Mouse (Mus musculus) G1E (cell line): ENCODE measurements around the gene Slc16a8. TPM values are rescaled to one million over a fixed set of nuclear protein-coding genes. Genes with fewer than 3 reads are reported as not detected.
A peak's percentile ranks its signal among the peaks of the same experiment; 100 is the strongest.

Source experiments
- ATAC-seq: 2 replicates; pipeline ENCODE4 v1.8.0; 2016; ENCODE audit warnings: mild to moderate bottlenecking; ENCODE audit not compliant: insufficient number of reproducible peaks, poor library complexity, low FRiP score, severe bottlenecking; ENCODE audit errors: extremely low read depth
- DNase-seq: peaks from one replicate; pipeline ENCODE4 v3.0.0; 2012; ENCODE audit warnings: low spot score
- H3K27me3 ChIP-seq: 2 replicates; pipeline ENCODE4 v1.6.1; 2012; ENCODE audit warnings: mild to moderate bottlenecking, low read length, inconsistent platforms; ENCODE audit not compliant: insufficient read depth
- H3K36me3 ChIP-seq: replicated peaks from 2 replicates; pipeline ENCODE3; 2012; ENCODE audit warnings: mild to moderate bottlenecking, inconsistent platforms
- H3K4me1 ChIP-seq: 2 replicates; pipeline ENCODE4 v1.6.1; 2012; ENCODE audit warnings: low read depth, low read length, inconsistent platforms, mixed read lengths; ENCODE audit not compliant: insufficient read depth
- H3K4me3 ChIP-seq: 2 replicates; pipeline ENCODE4 v1.5.1; 2012; ENCODE audit warnings: low read depth, mild to moderate bottlenecking, inconsistent platforms, low read length, moderate library complexity, mixed read lengths
- H3K9me3 ChIP-seq: replicated peaks from 2 replicates; pipeline ENCODE4 v1.6.1; 2012; ENCODE audit warnings: inconsistent platforms
- CTCF ChIP-seq: IDR thresholded peaks from 2 replicates; pipeline ENCODE4 v1.5.1; 2012; ENCODE audit warnings: low read depth, low read length, inconsistent platforms, mixed read lengths
- GATA1 ChIP-seq: IDR thresholded peaks from 2 replicates; pipeline ENCODE4 v1.6.1; 2012; ENCODE audit warnings: borderline replicate concordance, low read length, inconsistent platforms, mixed read lengths
- GATA2 ChIP-seq: IDR thresholded peaks from 2 replicates; pipeline ENCODE4 v1.6.1; 2012; ENCODE audit warnings: low read depth, low read length, inconsistent platforms, borderline replicate concordance
- POLR2AphosphoS5 ChIP-seq: IDR thresholded peaks from 2 replicates; pipeline ENCODE4 v1.6.1; 2012; ENCODE audit warnings: low read depth, low read length, inconsistent platforms; ENCODE audit not compliant: insufficient replicate concordance
- TAL1 ChIP-seq: conservative IDR thresholded peaks from 2 replicates; pipeline ENCODE4 v1.6.1; 2012; ENCODE audit warnings: low read depth, low read length, inconsistent platforms, mixed read lengths
- polyA plus RNA-seq: library from polyadenylated mRNA; stranded (reverse); fragments of >175 nt; gene quantifications from 2 replicates; pipeline ENCODE4 v1.2.3, GENCODE M21; 2012
- total RNA-seq, 2 experiments: library from RNA; stranded (forward) in 1 of 2; stranded (reverse) in 1 of 2; fragments of 200-1000 nt in 1 of 2; fragments of >200 nt in 1 of 2; fragmentation: Nextera tagmentation in 1 of 2; gene quantifications; 2 replicates each; pipeline ENCODE4 v1.2.3; 2014 to 2017

Gene Slc16a8
- total and polyA plus RNA-seq, 3 experiments, result not detected

- H3K4me1 ChIP-seq, result peaks cover 10% of the 10 kb centered on the region; the same call in 1 of the 2 replicates
- no peak for ATAC-seq
- no peak overlapping the region for H3K4me3 ChIP-seq
- peaks cover 64% of the 10 kb centered on the region for H3K27me3 ChIP-seq
- TF ChIP-seq CTCF (peak; percentile 45; the same call in 1 of the 2 replicates), GATA1 (no peak)
- H3K36me3 ChIP-seq, result no peaks in the 10 kb centered on the region
- no peak for DNase-seq
- no peaks in the 10 kb centered on the region for H3K9me3 ChIP-seq
Observed at GRCm38 (mm10) chr15:79271124-79271746, 16.7 kb upstream of the Slc16a8 start.

- Histone ChIP-seq H3K4me1 (peaks cover 10% of the 10 kb centered on the region; the same call in 1 of the 2 replicates), H3K27me3 (peaks cover 64% of the 10 kb centered on the region), H3K9me3 (no peaks in the 10 kb centered on the region), H3K36me3 (no peaks in the 10 kb centered on the region), H3K4me3 (no peak overlapping the region)
- DNase-seq, result no peak
- ATAC-seq, result no peak
- TF ChIP-seq GATA2, result no peak
Observed at GRCm38 (mm10) chr15:79270317-79271123, 16.0 kb upstream of the Slc16a8 start.

- H3K4me1 ChIP-seq, result peaks cover 10% of the 10 kb centered on the region; the same call in 1 of the 2 replicates
- peaks cover 60% of the 10 kb centered on the region for H3K27me3 ChIP-seq
- no peak for DNase-seq
- H3K36me3 ChIP-seq, result no peaks in the 10 kb centered on the region
- ATAC-seq, result no peak
- no peaks in the 10 kb centered on the region for H3K9me3 ChIP-seq
- TF ChIP-seq POLR2AphosphoS5 (no peak), CTCF (no peak), TAL1 (no peak), GATA2 (no peak), GATA1 (no peak)
- no peak overlapping the region for H3K4me3 ChIP-seq
Observed at GRCm38 (mm10) chr15:79268521-79268920, 14.0 kb upstream of the Slc16a8 start.

GRCm38 (mm10) chr15:79265384-79265783, 10.8 kb upstream of the Slc16a8 start:
- peaks cover 53% of the 10 kb centered on the region for H3K27me3 ChIP-seq
- DNase-seq, result no peak

GRCm38 (mm10) chr15:79263726-79264125, 9.2 kb upstream of the Slc16a8 start:
- Histone ChIP-seq H3K27me3 (peaks cover 49% of the 10 kb centered on the region), H3K36me3 (no peaks in the 10 kb centered on the region), H3K4me3 (no peak overlapping the region), H3K4me1 (no peaks in the 10 kb centered on the region), H3K9me3 (no peaks in the 10 kb centered on the region)
- no peak for TF ChIP-seq CTCF
- ATAC-seq (no peak), DNase-seq (no peak)

More at GRCm38 (mm10) chr15:79265384-79265783, 10.8 kb upstream of the Slc16a8 start:
- TF ChIP-seq TAL1, result no peak
- no peak for TF ChIP-seq GATA2
- TF ChIP-seq GATA1, result no peak
- TF ChIP-seq POLR2AphosphoS5, result no peak
- no peak for TF ChIP-seq CTCF
- H3K4me1 ChIP-seq, result 0 out of 2 replicates have a peak, but pooled peaks cover 2% of the 10 kb centered on the region
- H3K9me3 ChIP-seq, result no peaks in the 10 kb centered on the region
- no peak overlapping the region for H3K4me3 ChIP-seq
- no peaks in the 10 kb centered on the region for H3K36me3 ChIP-seq
- ATAC-seq, result no peak

GRCm38 (mm10) chr15:79262786-79263309, 8.3 kb upstream of the Slc16a8 start:
- Histone ChIP-seq H3K36me3 (no peaks in the 10 kb centered on the region), H3K9me3 (no peaks in the 10 kb centered on the region), H3K27me3 (peaks cover 44% of the 10 kb centered on the region), H3K4me1 (no peaks in the 10 kb centered on the region), H3K4me3 (no peak overlapping the region)
- TF ChIP-seq TAL1 (no peak), GATA2 (no peak), POLR2AphosphoS5 (no peak), GATA1 (no peak), CTCF (no peak)
- ATAC-seq (no peak), DNase-seq (no peak)

GRCm38 (mm10) chr15:79262375-79262774, 7.8 kb upstream of the Slc16a8 start:
- H3K9me3 ChIP-seq, result no peaks in the 10 kb centered on the region
- DNase-seq (no peak), ATAC-seq (no peak)
- peaks cover 40% of the 10 kb centered on the region for H3K27me3 ChIP-seq
- no peak overlapping the region for H3K4me3 ChIP-seq
- TF ChIP-seq GATA1 (no peak), POLR2AphosphoS5 (no peak), TAL1 (no peak), GATA2 (no peak), CTCF (no peak)
- H3K36me3 ChIP-seq, result no peaks in the 10 kb centered on the region
- no peaks in the 10 kb centered on the region for H3K4me1 ChIP-seq
